Mouse (Mus musculus) Patski (cell line): ENCODE measurements around the gene Stard3. TPM values are rescaled to one million over a fixed set of nuclear protein-coding genes. Genes with fewer than 3 reads are reported as not detected.

Experiments used
- ATAC-seq: fragments of 100-300 bp; one replicate; pipeline ENCODE4 v1.8.0; 2021
- CTCF ChIA-PET: fragments of 350-600 bp; sonication (Branson Sonifier 250); formaldehyde crosslinking; loops from one replicate; lab custom pipeline; 2022; ENCODE audit warnings: inconsistent platforms; lab: Charles Lee
- POLR2A ChIA-PET: fragments of 350-600 bp; sonication (Branson Sonifier 250); formaldehyde crosslinking; loops from one replicate; lab custom pipeline; 2022; ENCODE audit warnings: antibody characterized with exemption, inconsistent platforms; lab: Charles Lee
- DNase-seq: peaks from one replicate; pipeline ENCODE4 v3.0.0-alpha.2; 2011; ENCODE audit warnings: low read depth, low spot score
- H3K27me3 ChIP-seq: fragments of 371-371 bp; one replicate; pipeline ENCODE4 v1.5.1; 2021
- CTCF ChIP-seq: fragments of 100-300 bp; IDR thresholded peaks from one replicate; pipeline ENCODE4 v1.5.1; 2021
- in situ Hi-C: fragments of 300-500 bp; cut with MboI; formaldehyde crosslinking; loops from 3 replicates; pipeline ENCODE4 v1.11.1; 2018; ENCODE audit warnings: low pct_unique_long_range_greater_than_20kb, mixed read lengths
- polyA plus RNA-seq: library from polyadenylated mRNA; unstranded; gene quantifications from one replicate; pipeline ENCODE4 v1.2.3, GENCODE M21; 2021

Gene Stard3
- polyA plus RNA-seq, result 46.3 TPM

DNA sequence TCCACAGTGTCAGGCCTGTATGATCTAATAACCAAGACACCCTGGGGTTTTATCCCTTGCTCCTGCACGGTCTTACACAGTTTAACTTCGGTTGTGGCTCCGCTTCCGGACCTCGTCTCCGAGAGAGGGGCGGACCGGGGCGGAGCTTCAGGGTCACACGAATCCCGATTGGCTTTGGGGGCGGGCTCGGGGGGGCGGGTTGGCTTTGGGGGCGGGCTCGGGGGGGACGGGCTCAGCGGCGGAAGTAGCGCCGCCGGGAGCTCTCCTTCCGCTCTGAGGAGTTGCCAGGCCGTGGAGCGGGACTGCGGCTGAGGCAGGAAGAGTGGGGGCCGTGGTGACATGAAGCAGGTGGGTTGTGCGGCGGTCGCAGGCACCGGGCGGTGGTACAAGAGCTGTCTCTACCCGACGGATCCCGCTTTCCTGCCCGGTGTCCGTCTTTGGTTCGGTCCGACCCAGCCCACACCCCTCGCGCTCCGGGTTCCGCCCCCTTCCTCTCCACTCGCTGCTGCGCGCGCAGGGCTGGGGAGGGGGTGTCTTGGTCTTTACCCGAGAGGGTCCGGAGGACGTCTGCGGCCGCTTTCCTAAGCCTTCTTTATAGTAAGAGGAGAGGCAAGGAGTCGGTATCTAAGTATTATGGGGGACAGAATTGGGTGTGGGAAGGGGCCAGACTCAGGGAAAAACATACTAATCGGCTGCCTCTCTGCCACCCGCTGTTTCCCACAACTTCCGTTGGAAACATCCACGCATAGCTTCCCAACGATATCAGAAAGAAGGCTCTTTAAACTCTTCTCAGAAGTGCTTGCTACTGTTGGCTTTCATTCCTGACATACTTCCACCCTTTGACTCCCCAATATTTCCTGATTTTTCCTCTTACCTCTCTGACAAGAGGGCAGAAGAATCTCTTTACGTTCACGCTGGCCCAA, at the start of gene Stard3:
Gene Stard3 (plus strand): TSS at position 208 of the 923 bp plus-strand sequence.
- CTCF ChIA-PET, result interaction anchor here (0.6 to 7.2 kb wide), 3 partner anchors 14 to 25 kb away, joined by 3 to 75 read pairs (median 5); partner anchors contain the start of gene Tcap
- no peaks in the 10 kb centered on the region for H3K27me3 ChIP-seq
- in situ Hi-C loops, result no loop called here
- no peak for TF ChIP-seq CTCF
- ATAC-seq, result peak; percentile 47
- DNase-seq, result no peak
- POLR2A ChIA-PET, result interaction anchor here (0.9 to 1.8 kb wide), 5 partner anchors 9 to 16 kb away, joined by 3 to 10 read pairs (median 5); partner anchors contain the start of gene Ppp1r1b

DNA sequence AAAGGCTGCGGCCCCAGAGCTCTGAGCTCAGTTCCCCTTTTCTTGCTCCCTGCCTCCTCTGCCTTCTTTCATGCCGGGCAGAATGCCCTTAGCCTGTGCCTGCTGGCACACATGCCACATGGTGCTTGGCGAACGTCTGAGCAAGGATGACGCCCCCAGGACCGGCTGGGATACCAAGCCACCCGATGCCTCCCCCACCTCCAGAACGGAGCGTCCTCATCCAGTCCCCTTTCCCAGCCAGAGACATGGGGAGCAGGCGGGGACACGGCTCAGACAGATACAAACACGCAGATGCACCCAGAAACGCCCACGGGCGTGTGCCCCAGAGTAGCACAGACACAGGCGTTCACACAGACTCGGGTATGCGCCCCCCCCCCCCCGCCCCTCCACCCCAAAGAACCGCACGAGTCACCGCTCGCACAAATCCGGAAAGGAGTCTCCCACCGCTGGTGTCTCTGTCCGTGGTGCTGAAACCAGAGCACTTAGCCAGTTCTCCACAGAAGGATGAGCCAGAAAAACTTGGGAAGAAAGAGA, 44.3 kb upstream of the Stard3 start:
- peaks cover 63% of the 10 kb centered on the region for H3K27me3 ChIP-seq
- ChIA-PET POLR2A (interaction anchor here (0.7 kb wide), 1 partner anchor 25 kb away, joined by 4 read pairs; no protein-coding TSS in a partner anchor), CTCF (no interaction called here)
- TF ChIP-seq CTCF, result no peak
- DNase-seq (peak; percentile 24), ATAC-seq (no peak)
- in situ Hi-C loops, result no loop called here

DNA sequence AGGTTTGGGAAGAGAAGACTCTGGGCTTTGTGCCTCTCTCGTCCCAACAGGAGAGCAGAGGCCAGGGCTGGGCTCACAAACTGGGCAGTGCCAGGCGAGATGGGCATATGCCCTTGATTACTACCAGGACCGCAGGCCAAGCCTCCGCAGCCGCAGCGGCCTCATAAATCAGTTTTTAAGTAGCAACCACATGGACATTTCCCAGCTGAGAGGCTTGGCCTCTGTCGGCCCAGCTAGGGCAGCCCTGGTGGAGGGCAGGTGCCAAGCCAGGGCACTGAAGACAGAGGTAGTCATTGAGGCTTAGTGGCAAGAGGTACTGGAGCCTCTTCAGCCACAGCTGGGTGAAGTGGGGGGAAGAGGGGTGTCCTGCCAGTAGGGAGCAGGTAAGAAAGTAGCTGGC, 40.7 kb upstream of the Stard3 start:
- ChIA-PET POLR2A (no interaction called here), CTCF (no interaction called here)
- ATAC-seq (no peak), DNase-seq (no peak)
- H3K27me3 ChIP-seq, result peaks cover 79% of the 10 kb centered on the region
- in situ Hi-C loops, result no loop called here
- no peak for TF ChIP-seq CTCF

- TF ChIP-seq CTCF, result no peak
- ATAC-seq, result no peak
- ChIA-PET CTCF (interaction anchor here (1.0 kb wide), 1 partner anchor 18 kb away, joined by 3 read pairs; no protein-coding TSS in a partner anchor), POLR2A (no interaction called here)
- no peak for DNase-seq
- peaks cover 83% of the 10 kb centered on the region for H3K27me3 ChIP-seq
- in situ Hi-C loops, result no loop called here
These were observed 39.6 kb upstream of the Stard3 start for GRCm38 (mm10) chr11:98318421-98319116.

DNA sequence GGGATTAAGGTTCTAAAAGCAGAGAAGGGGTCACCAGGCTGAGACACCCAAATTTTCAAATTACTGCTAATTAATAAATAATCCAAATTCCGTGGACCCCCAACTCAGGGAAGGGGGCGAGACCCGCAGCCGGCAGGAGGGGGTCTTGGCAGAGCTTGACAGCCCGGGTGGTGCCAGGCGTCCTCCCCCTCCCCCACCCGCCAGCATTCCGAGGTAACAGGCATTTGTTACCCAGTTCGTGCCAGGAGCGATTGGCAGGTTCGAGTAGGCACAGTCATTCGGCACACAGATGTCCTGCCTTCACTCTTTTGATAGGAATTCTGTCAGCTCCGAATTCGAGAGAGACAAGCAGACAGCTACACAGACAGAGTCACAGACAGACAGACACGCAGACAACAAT, 39.0 kb upstream of the Stard3 start:
- DNase-seq (no peak), ATAC-seq (no peak)
- H3K27me3 ChIP-seq, result peaks cover 86% of the 10 kb centered on the region
- ChIA-PET CTCF (interaction anchor here (1.0 to 1.7 kb wide), 2 partner anchors 17 to 24 kb away, joined by 3 to 6 read pairs; no protein-coding TSS in a partner anchor), POLR2A (no interaction called here)
- in situ Hi-C loops, result no loop called here
- no peak for TF ChIP-seq CTCF

GRCm38 (mm10) chr11:98319544-98319943, 38.6 kb upstream of the Stard3 start:
- in situ Hi-C loops, result no loop called here
- no peak for DNase-seq
- POLR2A ChIA-PET, result no interaction called here
- no peak for ATAC-seq
- TF ChIP-seq CTCF, result no peak
- CTCF ChIA-PET, result interaction anchor here (1.7 kb wide), 1 partner anchor 23 kb away, joined by 6 read pairs; no protein-coding TSS in a partner anchor
- H3K27me3 ChIP-seq, result peaks cover 86% of the 10 kb centered on the region

DNA sequence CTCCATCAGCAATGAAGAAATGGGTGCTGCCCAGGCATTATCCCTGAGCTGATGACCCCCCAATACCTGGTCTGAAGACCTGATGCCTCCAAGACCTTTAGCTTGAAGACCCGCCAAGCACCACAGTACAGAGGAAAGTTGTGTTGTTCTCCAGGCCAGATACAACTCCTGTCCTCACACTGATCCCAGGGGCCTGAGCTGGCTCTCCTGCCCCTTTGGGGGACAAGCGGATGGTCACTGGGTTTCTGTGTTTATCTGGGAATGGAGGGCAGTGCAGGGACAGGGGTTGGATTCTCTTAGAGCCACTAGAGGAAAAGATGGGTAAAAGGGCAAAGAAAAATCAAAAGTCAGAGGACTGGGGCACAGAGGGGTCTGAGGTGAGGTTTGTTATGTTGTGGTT, 38.2 kb upstream of the Stard3 start:
- peaks cover 88% of the 10 kb centered on the region for H3K27me3 ChIP-seq
- in situ Hi-C loops, result no loop called here
- no peak for DNase-seq
- ChIA-PET CTCF (interaction anchor here (1.7 kb wide), 1 partner anchor 23 kb away, joined by 6 read pairs; no protein-coding TSS in a partner anchor), POLR2A (no interaction called here)
- no peak for ATAC-seq
- no peak for TF ChIP-seq CTCF

- ATAC-seq, result no peak
- DNase-seq, result no peak
- no peak for TF ChIP-seq CTCF
- ChIA-PET CTCF (interaction anchor here (1.7 kb wide), 1 partner anchor 22 kb away, joined by 6 read pairs; no protein-coding TSS in a partner anchor), POLR2A (no interaction called here)
- in situ Hi-C loops, result no loop called here
- peaks cover 92% of the 10 kb centered on the region for H3K27me3 ChIP-seq
These were observed 37.8 kb upstream of the Stard3 start for GRCm38 (mm10) chr11:98320381-98320780.

DNA sequence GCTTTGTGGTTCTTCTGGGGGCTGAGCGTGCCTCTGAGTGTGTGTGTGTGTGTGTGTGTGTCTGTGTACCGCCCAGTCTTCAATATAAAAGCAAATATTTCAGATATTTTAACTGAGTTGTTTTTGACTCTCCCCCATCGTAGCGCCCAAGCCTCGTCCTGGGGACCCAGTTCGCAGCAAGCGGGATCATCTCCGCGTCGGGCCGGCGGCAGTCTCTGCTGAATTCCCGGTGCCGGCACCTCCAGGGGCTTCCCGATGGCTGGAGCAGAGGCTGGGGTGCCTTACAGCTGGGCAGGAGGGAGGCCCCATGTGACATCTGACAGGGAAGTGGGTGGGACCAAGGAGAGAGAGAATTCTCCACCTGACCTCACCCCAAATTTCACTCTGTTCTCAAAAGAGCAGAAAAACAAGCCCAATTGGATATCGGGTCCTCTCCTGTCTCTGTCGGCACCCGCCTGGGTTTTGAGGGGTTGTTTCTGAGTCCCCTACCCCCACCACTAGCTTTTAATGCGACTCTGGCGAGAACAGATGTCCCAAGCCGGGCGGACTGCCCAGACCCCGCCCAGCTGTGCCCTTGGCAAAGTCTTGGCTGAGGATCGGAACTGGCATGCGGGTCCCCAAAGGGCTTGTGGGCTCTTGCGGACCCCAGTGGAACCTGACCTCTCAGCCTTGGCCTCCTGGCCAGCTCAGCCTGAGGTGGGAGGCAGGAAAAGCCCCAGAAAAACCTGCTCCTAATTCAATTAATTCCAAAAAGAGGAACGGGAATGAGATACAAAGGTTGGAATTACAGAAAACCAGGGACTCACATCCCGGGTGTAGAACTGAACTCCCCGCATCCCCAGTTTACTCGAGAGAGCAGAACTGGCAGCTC, 37.1 kb upstream of the Stard3 start:
- H3K27me3 ChIP-seq, result peaks cover 90% of the 10 kb centered on the region
- CTCF ChIA-PET, result interaction anchor here (1.0 to 1.9 kb wide), 3 partner anchors 21 to 56 kb away, joined by 3 to 10 read pairs (median 6); no protein-coding TSS in a partner anchor
- ATAC-seq (no peak), DNase-seq (no peak)
- in situ Hi-C loops, result no loop called here
- TF ChIP-seq CTCF, result no peak
- POLR2A ChIA-PET, result no interaction called here
